Mouse (Mus musculus): ENCODE data around the gene Scfd2. TPM values are rescaled to one million over a fixed set of nuclear protein-coding genes. Genes with fewer than 3 reads are reported as not detected.

Gene Scfd2
- polyA plus RNA-seq, 1 experiment from 2014 or later = 19.7 TPM

GRCm38 (mm10) chr5:74159906-74160305 lies 371.7 kb downstream of the Scfd2 start:
- Histone ChIP-seq H3K27ac (peak overlapping the region; percentile 80; the same call in 1 of the 2 replicates), H3K9me3 (no peaks in the 10 kb centered on the region), H3K4me2 (no peak overlapping the region), H3K4me3 (replicated peaks) (no peak overlapping the region), H3K36me3 (no peaks in the 10 kb centered on the region), H3K9ac (no peak overlapping the region), H3K4me1 (peaks cover 34% of the 10 kb centered on the region), H3K27me3 (replicated peaks) (no peaks in the 10 kb centered on the region)
- WGBS = 19% methylated on average over 7 of the region's 7 CpGs
- no peak for ATAC-seq (ENCODE audit: insufficient read depth, low FRiP score, low read depth)

- H3K9ac ChIP-seq = no peak overlapping the region
- ATAC-seq (ENCODE audit: insufficient read depth, low FRiP score, low read depth) = no peak
- no peak overlapping the region for H3K4me2 ChIP-seq
- no peaks in the 10 kb centered on the region for H3K27me3 ChIP-seq (replicated peaks)
- H3K4me1 ChIP-seq = peaks cover 34% of the 10 kb centered on the region
- WGBS = 70% methylated on average over 6 of the region's 6 CpGs
- H3K9me3 ChIP-seq = no peaks in the 10 kb centered on the region
- no peaks in the 10 kb centered on the region for H3K36me3 ChIP-seq
- no peak overlapping the region for H3K4me3 ChIP-seq (replicated peaks)
- no peak overlapping the region for H3K27ac ChIP-seq
Measured at GRCm38 (mm10) chr5:74158929-74159632, 372.5 kb downstream of the Scfd2 start.

- Histone ChIP-seq H3K9me3 (no peaks in the 10 kb centered on the region), H3K4me3 (replicated peaks) (no peak overlapping the region), H3K27me3 (replicated peaks) (no peaks in the 10 kb centered on the region), H3K27ac (no peak overlapping the region), H3K36me3 (no peaks in the 10 kb centered on the region), H3K4me1 (peaks cover 14% of the 10 kb centered on the region), H3K4me2 (no peak overlapping the region), H3K9ac (no peak overlapping the region)
- no peak; the same call in 1 of the 2 replicates for ATAC-seq (ENCODE audit: insufficient read depth, low FRiP score, low read depth)
- 57% methylated on average over 7 of the region's 7 CpGs for WGBS
Measured at GRCm38 (mm10) chr5:74155860-74156351, 375.7 kb downstream of the Scfd2 start.

Other genes starting within 250 kb of the Scfd2 start
- gene Fip1l1, start 3.7 kb upstream of the Scfd2 start, polyA plus RNA-seq (2015; fragmentation: Nextera tagmentation; extraction: Ambion mirVana) = 75.9 and 76.9 TPM in 2 replicates
- 4.6 and 5.6 TPM in 2 replicates for gene Lnx1, start 171.2 kb upstream of the Scfd2 start, polyA plus RNA-seq (2015; fragmentation: Nextera tagmentation; extraction: Ambion mirVana)

Data from stomach, embryonic 15.5 days (tissue).